Mouse (Mus musculus) frontal cortex, postnatal 14 days (tissue): Measurements from ENCODE around the gene Hypm.

Experiments used
- DNase-seq, 2 experiments: peaks; one replicate each; pipeline ENCODE4 v3.0.0; 2022; ENCODE audit warnings: low spot score in 2 of 2

Gene Hypm

DNA sequence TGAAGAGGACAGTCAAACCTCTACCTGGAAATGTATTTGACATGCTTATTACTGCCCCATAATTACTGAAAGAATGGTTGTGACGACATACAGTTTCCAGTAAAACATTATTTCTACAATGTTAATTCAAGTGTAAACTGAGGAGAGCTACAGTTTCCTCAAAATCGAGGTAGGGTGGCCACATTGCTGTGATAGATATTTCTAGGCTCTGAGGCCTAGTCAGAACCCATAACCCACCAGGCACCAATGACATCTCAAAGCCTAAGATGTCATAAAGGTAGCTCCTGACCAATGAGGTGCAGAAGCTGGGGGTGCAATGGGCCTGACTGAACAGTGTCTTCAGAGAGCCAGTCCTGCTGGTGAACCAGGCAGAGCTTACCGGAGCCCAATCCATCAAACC, at the start of gene Hypm:
Gene Hypm, plus strand, starts transcription at position 301 of the 400 bp plus-strand sequence.
- DNase-seq: no peak

DNA sequence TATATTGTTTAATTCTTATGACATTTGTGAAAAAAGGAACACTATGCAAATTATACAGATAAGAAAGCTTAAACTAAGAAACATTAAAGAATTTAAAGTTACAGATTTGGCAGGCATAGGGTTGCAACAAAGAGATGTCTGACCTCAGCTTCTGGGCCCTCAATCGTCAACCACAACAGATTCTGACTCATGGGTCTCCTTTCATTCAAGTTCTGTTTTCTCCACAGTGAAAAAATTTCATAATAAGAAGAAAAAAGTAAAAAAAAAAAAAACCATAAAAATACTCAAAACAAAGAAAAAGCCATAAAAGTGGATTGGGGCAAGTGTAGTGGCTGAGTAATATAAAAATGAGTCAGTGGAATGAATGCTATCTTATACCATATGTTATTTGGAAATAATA, 36.6 kb upstream of the Hypm start:
- DNase-seq: no peak

DNA sequence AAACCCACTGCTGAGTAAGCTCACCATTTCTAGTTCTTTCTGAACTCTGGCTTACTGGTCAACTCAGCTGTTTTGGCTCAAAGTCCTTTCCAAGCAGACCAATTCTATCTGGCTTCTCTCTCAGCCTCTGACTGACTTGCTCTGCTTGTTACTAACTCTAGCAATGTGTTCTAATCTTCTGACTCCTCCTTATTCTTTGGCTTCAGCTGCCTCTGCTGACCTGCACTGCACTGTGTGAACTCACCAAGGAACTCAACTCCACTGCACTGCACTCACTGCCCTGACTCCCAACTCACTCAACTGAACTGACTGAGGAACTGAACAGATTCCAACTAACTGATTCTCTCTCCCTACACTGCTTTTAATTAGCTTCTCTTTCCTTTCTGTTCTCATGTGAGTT, 34.3 kb upstream of the Hypm start:
- no peak for DNase-seq

DNA sequence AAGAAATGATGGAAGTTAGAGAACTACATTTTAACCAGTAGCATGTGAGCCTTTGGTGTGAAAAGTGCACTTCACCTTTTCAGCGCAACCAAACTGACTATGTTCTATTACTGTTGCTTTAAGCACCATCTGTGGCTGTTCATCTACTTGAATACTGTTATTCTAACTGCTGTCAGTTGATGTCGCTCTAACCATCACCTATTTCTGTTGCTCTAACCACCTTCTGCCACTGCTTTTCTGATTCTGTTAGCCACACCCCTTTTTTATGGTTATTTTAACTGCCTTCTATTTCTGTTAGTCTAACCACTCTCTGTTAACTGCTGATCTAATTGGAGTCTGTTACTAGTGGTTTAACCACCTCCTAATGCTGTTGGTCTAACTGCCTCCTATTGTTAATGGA, 11.9 kb upstream of the Hypm start:
- no peak for DNase-seq

DNA sequence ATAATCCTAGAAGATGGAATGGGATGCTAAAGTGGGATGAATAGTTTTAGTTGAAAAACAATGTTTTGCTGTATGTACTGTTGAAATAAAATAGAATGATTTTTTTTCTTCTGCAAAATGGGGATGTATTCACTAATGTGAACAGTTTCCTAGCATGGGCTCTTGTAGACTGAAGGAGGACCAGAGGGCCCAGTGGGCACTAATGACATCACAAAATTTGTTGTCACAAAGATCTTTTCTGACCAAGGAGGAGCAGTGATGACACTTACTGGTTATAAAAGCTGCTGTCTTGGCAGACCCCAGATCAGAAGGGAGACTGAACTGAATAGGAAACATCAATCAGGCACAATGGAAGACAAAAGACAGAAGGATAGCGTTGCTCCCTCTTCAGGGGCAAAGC, 2.7 kb downstream of the Hypm start, which contains the start of gene H2al3:
Gene H2al3, plus strand, starts transcription at position 301 of the 400 bp plus-strand sequence.
- DNase-seq: no peak

DNA sequence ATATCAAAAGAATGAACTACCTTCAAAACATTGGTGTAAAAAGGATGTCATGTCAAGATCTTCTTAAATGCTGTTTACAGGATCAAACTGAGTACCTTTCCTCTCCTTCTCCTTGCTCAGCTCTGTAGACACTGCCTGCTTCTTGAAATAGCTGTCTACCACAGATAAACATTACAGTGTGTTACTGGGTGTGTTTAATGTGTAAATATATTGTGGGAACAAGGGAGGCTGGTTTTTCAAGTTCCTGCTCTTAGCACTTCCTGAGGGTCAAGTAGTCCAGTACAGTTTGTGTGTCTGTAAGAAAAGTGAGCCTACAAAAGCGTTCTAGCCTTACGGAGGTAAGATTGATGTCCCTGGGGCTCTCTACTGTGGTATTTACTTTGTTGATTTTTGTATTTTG, 15.1 kb downstream of the Hypm start:
- no peak for DNase-seq

DNA sequence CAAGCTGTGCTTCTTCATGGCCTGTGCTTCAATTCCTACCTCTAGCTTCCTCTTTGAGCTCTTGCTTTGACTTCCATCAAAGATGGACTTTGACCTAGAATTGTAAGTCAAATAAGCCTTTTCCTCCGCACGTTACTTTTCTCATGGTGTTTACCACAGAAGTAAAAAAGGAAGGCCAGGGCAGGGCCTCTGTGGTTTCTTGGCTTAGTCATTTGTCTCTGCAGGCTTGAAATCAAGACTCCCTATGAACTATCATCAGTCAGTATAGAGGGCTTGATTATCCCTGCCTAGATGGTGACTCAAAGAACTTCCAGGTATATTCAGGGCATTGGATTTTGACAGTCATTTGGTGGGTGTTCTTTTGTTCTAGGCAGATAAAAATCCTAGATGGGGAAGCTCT, 28.8 kb downstream of the Hypm start:
- no peak for DNase-seq

DNA sequence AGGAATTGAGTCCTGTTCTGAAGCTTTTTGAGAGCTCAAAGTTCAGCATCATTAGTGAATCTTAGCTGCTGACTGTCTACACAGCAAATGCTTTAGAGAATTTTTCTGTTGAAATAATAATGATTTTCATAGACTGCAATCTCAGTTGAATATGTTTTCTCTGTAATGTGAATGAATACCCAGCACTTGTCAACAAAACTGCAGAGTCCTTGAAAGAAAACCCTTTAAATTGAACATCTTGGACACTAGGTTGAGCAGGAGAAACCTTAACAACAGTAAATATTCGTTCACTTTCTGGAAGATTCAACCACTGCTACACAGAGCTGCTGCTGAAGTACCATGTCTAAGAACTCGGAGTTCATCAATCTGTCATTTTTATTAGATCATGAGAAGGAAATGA, 38.6 kb downstream of the Hypm start, which contains the start of gene Sytl5:
Gene Sytl5, plus strand, starts transcription at position 301 of the 400 bp plus-strand sequence.
- DNase-seq: no peak
